Mouse (Mus musculus): Measurements from ENCODE around the gene Tbcd. TPM values are rescaled to one million over a fixed set of nuclear protein-coding genes. Genes with fewer than 3 reads are reported as not detected.

Tbcd gene
- total and polyA plus RNA-seq, 3 experiments: 5.8 to 47.6 (median 40.0) TPM

DNA sequence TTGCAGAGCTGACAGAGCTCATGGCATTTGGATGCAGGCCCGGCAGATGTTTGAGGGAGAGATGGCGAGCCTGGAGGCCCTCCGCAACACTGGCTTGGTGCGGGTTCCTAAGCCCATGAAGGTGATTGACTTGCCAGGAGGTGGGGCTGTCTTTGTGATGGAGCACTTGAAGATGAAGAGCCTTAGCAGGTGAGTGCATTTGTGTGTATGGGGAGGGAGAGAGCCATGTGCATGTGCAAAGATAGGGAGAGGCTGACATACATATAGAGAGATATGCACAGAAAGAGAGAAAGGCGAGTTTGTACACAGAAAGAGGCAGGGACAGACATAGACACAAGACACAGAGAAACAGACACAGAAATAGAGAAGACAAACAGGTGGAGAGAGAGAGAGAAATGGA, 14.5 kb upstream of the Tbcd start:
- H3K27me3 ChIP-seq (ENCODE audit: insufficient read depth, low read length): peaks cover 23% of the 10 kb centered on the region
- no peaks in the 10 kb centered on the region for H3K36me3 ChIP-seq (replicated peaks)
- peaks cover 25% of the 10 kb centered on the region for H3K4me1 ChIP-seq (ENCODE audit: insufficient read depth, low read depth, low read length)
- ATAC-seq (ENCODE audit: extremely low read depth, insufficient number of reproducible peaks, low FRiP score, poor library complexity, severe bottlenecking) (no peak), DNase-seq (ENCODE audit: low spot score) (no peak)
- TF ChIP-seq POLR2AphosphoS5 (IDR thresholded peaks at IDR 0.05; ENCODE audit: insufficient replicate concordance, low read depth, low read length) (no peak), TAL1 (conservative IDR thresholded peaks at IDR 0.05; ENCODE audit: low read depth, low read length) (no peak), GATA2 (IDR thresholded peaks at IDR 0.05; ENCODE audit: borderline replicate concordance, low read depth, low read length) (no peak), CTCF (IDR thresholded peaks at IDR 0.05; ENCODE audit: low read depth, low read length) (no peak), GATA1 (IDR thresholded peaks at IDR 0.05; ENCODE audit: borderline replicate concordance, low read length) (no peak)
- H3K9me3 ChIP-seq (replicated peaks): no peaks in the 10 kb centered on the region
- H3K4me3 ChIP-seq (ENCODE audit: low read depth, low read length): no peak overlapping the region

DNA sequence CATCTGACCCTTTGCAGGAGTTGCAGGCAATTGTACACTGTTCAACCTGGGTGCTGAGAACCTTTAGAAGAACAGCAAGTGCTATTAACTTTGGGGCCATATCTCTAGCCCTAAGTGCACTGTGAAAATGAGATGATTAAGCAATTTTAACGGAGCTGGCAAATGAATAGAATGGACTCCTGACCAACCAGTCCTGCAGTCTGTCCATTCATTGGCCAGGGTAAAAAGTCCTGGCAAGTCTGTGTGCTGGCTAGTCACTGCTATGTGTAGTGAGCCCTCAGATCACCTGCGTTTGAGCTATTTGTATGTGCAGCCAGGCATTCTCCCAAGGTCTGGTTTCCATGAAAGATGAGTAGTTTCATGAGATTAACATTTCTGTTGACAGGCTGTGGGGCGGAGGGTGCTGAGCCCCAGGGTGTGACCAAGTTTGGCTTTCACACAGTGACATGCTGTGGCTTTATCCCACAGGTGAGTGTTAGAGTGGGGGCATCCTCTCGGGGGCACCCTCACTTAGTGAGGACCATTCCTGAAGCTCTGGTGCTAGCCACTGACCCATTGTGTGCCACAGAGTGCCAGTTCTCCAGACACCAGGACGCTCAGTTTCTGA, 12.0 kb upstream of the Tbcd start:
- TF ChIP-seq POLR2AphosphoS5 (IDR thresholded peaks at IDR 0.05; ENCODE audit: insufficient replicate concordance, low read depth, low read length) (no peak), GATA1 (IDR thresholded peaks at IDR 0.05; ENCODE audit: borderline replicate concordance, low read length) (no peak), TAL1 (conservative IDR thresholded peaks at IDR 0.05; ENCODE audit: low read depth, low read length) (no peak)
- no peak for ATAC-seq (ENCODE audit: extremely low read depth, insufficient number of reproducible peaks, low FRiP score, poor library complexity, severe bottlenecking)
- no peak overlapping the region for H3K4me3 ChIP-seq (ENCODE audit: low read depth, low read length)
- H3K9me3 ChIP-seq (replicated peaks): no peaks in the 10 kb centered on the region
- H3K36me3 ChIP-seq (replicated peaks): no peaks in the 10 kb centered on the region
- H3K4me1 ChIP-seq (ENCODE audit: insufficient read depth, low read depth, low read length): peaks cover 11% of the 10 kb centered on the region
- peaks cover 26% of the 10 kb centered on the region for H3K27me3 ChIP-seq (ENCODE audit: insufficient read depth, low read length)
- no peak for DNase-seq (ENCODE audit: low spot score)

GRCm38 (mm10) chr11:121441653-121442052, 10.1 kb upstream of the Tbcd start:
- H3K36me3 ChIP-seq (replicated peaks): no peaks in the 10 kb centered on the region
- TF ChIP-seq GATA2 (IDR thresholded peaks at IDR 0.05; ENCODE audit: borderline replicate concordance, low read depth, low read length) (no peak), TAL1 (conservative IDR thresholded peaks at IDR 0.05; ENCODE audit: low read depth, low read length) (no peak), CTCF (IDR thresholded peaks at IDR 0.05; ENCODE audit: low read depth, low read length) (no peak), GATA1 (IDR thresholded peaks at IDR 0.05; ENCODE audit: borderline replicate concordance, low read length) (no peak), POLR2AphosphoS5 (IDR thresholded peaks at IDR 0.05; ENCODE audit: insufficient replicate concordance, low read depth, low read length) (no peak)
- H3K4me3 ChIP-seq (ENCODE audit: low read depth, low read length): no peak overlapping the region
- peaks cover 25% of the 10 kb centered on the region for H3K27me3 ChIP-seq (ENCODE audit: insufficient read depth, low read length)
- no peaks in the 10 kb centered on the region for H3K9me3 ChIP-seq (replicated peaks)
- H3K4me1 ChIP-seq (ENCODE audit: insufficient read depth, low read depth, low read length): no peaks in the 10 kb centered on the region
- no peak for ATAC-seq (ENCODE audit: extremely low read depth, insufficient number of reproducible peaks, low FRiP score, poor library complexity, severe bottlenecking)
- DNase-seq (ENCODE audit: low spot score): no peak

- no peaks in the 10 kb centered on the region for H3K9me3 ChIP-seq (replicated peaks)
- H3K4me1 ChIP-seq (ENCODE audit: insufficient read depth, low read depth, low read length): no peaks in the 10 kb centered on the region
- H3K4me3 ChIP-seq (ENCODE audit: low read depth, low read length): no peak overlapping the region
- no peaks in the 10 kb centered on the region for H3K36me3 ChIP-seq (replicated peaks)
- ATAC-seq (ENCODE audit: extremely low read depth, insufficient number of reproducible peaks, low FRiP score, poor library complexity, severe bottlenecking) (no peak), DNase-seq (ENCODE audit: low spot score) (no peak)
- peaks cover 23% of the 10 kb centered on the region for H3K27me3 ChIP-seq (ENCODE audit: insufficient read depth, low read length)
- no peak for TF ChIP-seq POLR2AphosphoS5 (IDR thresholded peaks at IDR 0.05; ENCODE audit: insufficient replicate concordance, low read depth, low read length)
- TF ChIP-seq GATA1 (IDR thresholded peaks at IDR 0.05; ENCODE audit: borderline replicate concordance, low read length): no peak
- no peak for TF ChIP-seq CTCF (IDR thresholded peaks at IDR 0.05; ENCODE audit: low read depth, low read length)
- TF ChIP-seq GATA2 (IDR thresholded peaks at IDR 0.05; ENCODE audit: borderline replicate concordance, low read depth, low read length): no peak
- TF ChIP-seq TAL1 (conservative IDR thresholded peaks at IDR 0.05; ENCODE audit: low read depth, low read length): no peak
Measured at GRCm38 (mm10) chr11:121442076-121442475, 9.7 kb upstream of the Tbcd start.

DNA sequence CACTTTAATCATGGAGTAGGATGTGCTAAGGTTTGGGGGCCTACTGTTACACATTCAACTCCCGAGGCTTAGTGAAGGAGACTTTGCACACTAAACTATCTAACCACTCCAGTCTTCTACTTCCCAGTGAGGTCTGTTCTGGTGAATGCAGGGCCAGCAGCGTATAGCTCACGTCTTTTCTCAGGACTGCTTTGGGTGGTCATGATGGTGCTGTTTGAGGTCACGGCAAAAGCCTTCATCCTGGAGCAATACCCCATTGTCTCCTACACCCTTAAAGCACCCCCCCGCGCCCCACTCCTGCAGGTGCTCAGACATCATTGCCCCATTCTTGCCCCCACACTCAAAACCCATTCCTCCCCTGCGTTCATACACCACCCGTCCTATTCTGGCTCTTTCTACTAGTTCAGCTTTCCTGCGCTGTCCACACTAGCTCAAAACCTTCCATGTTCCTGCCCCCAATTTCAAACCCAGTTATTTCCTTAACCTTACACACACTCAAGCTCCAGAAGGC, 478 bp upstream of the Tbcd start:
- Histone ChIP-seq H3K4me1 (ENCODE audit: insufficient read depth, low read depth, low read length) (peaks cover 23% of the 10 kb centered on the region), H3K27me3 (ENCODE audit: insufficient read depth, low read length) (peaks cover 17% of the 10 kb centered on the region), H3K36me3 (replicated peaks) (peaks cover 26% of the 10 kb centered on the region), H3K9me3 (replicated peaks) (no peaks in the 10 kb centered on the region), H3K4me3 (ENCODE audit: low read depth, low read length) (peak overlapping the region; percentile 93)
- DNase-seq (ENCODE audit: low spot score) (no peak), ATAC-seq (ENCODE audit: extremely low read depth, insufficient number of reproducible peaks, low FRiP score, poor library complexity, severe bottlenecking) (no peak)
- TF ChIP-seq POLR2AphosphoS5 (IDR thresholded peaks at IDR 0.05; ENCODE audit: insufficient replicate concordance, low read depth, low read length): no peak
- TF ChIP-seq TAL1 (conservative IDR thresholded peaks at IDR 0.05; ENCODE audit: low read depth, low read length): no peak
- no peak for TF ChIP-seq CTCF (IDR thresholded peaks at IDR 0.05; ENCODE audit: low read depth, low read length)
- TF ChIP-seq GATA2 (IDR thresholded peaks at IDR 0.05; ENCODE audit: borderline replicate concordance, low read depth, low read length): no peak
- no peak for TF ChIP-seq GATA1 (IDR thresholded peaks at IDR 0.05; ENCODE audit: borderline replicate concordance, low read length)

- no peak for DNase-seq (ENCODE audit: low spot score)
- no peak overlapping the region for H3K4me3 ChIP-seq (ENCODE audit: low read depth, low read length)
- peaks cover 85% of the 10 kb centered on the region for H3K36me3 ChIP-seq (replicated peaks)
- no peak for ATAC-seq (ENCODE audit: extremely low read depth, insufficient number of reproducible peaks, low FRiP score, poor library complexity, severe bottlenecking)
- H3K9me3 ChIP-seq (replicated peaks): no peaks in the 10 kb centered on the region; the same call in 1 of the 2 replicates
- peaks cover 5% of the 10 kb centered on the region for H3K4me1 ChIP-seq (ENCODE audit: insufficient read depth, low read depth, low read length)
- no peak for TF ChIP-seq POLR2AphosphoS5 (IDR thresholded peaks at IDR 0.05; ENCODE audit: insufficient replicate concordance, low read depth, low read length)
- H3K27me3 ChIP-seq (ENCODE audit: insufficient read depth, low read length): no peaks in the 10 kb centered on the region
Measured at GRCm38 (mm10) chr11:121457874-121458273, 6.1 kb downstream of the Tbcd start.
